Mouse (Mus musculus) monocyte, adult 2 months (primary cell): ENCODE data around the gene Hlcs.

Experiments used
- DNase-seq, 2 experiments: peaks; one replicate each; pipeline ENCODE4 v3.0.0; 2022; ENCODE audit warnings: low spot score in 2 of 2, low read depth in 1 of 2

Hlcs gene

GRCm38 (mm10) chr16:94082960-94083847 lies 230.2 kb downstream of the Hlcs start:
- no peak for DNase-seq

- no peak for DNase-seq
Observed at GRCm38 (mm10) chr16:94081996-94082708, 231.2 kb downstream of the Hlcs start.

GRCm38 (mm10) chr16:94081596-94081995 lies 231.8 kb downstream of the Hlcs start:
- no peak for DNase-seq

- no peak for DNase-seq
Observed at GRCm38 (mm10) chr16:94079856-94080555, 233.4 kb downstream of the Hlcs start.

GRCm38 (mm10) chr16:94079075-94079855 lies 234.1 kb downstream of the Hlcs start:
- DNase-seq: no peak
